Mouse (Mus musculus): ENCODE measurements around the gene Nmur1.
A peak's percentile ranks its signal among the peaks of the same experiment; 100 is the strongest.

Gene Nmur1

DNA sequence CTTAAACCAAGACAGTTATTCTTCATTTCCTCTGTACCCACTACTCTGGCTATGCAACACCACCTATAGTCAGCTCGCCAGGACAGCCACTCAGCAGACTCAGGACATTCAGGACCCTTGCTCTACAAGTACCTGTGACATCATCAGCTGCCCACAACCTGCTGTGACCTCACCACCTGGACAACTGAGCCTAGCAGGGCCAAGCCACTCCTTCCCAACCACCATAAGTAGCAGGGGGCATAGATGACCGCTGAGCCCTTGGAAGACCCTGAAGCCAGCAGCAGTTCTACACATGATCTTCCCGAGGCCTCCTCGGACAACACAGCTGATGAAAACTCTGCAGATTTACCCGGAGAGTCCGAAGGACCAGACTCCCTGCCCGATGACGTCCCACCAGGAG lies at the start of gene Nmur1, which contains the start of gene Tex44:
Gene Nmur1, minus strand, starts transcription at position 101 of the 400 bp plus-strand sequence.
Gene Tex44, plus strand, starts transcription at position 202 of the 400 bp plus-strand sequence.
- DNase-seq = no peak

DNA sequence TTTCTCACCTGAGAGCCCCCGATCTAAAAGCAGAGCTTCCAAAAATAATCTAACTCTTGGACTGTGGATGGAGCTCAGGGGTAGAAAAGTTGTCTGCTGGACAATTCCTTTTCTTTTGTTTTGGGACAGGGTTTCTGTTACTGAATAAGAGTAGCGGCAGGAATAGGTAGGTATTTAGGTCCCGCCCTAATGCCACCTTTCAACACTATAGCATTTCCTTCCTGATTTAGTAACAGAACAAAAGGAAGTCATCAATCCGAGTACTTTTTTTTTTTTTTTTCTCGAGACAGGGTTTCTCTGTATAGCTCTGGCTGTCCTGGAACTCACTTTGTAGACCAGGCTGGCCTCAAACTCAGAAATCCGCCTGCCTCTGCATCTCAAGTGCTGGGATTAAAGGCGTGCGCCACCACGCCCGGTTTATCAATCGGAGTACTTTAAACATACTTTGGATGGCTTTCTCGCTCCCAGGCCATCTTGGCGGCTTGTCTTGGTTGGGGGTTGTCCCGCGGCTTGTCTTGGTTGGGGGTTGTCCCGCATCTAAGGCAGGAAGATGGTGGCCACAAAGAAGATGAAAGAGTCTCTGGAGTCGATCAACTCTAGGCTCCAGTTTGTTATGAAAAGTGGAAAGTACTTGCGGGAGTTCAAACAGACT lies 47.2 kb upstream of the Nmur1 start:
- DNase-seq = no peak

DNA sequence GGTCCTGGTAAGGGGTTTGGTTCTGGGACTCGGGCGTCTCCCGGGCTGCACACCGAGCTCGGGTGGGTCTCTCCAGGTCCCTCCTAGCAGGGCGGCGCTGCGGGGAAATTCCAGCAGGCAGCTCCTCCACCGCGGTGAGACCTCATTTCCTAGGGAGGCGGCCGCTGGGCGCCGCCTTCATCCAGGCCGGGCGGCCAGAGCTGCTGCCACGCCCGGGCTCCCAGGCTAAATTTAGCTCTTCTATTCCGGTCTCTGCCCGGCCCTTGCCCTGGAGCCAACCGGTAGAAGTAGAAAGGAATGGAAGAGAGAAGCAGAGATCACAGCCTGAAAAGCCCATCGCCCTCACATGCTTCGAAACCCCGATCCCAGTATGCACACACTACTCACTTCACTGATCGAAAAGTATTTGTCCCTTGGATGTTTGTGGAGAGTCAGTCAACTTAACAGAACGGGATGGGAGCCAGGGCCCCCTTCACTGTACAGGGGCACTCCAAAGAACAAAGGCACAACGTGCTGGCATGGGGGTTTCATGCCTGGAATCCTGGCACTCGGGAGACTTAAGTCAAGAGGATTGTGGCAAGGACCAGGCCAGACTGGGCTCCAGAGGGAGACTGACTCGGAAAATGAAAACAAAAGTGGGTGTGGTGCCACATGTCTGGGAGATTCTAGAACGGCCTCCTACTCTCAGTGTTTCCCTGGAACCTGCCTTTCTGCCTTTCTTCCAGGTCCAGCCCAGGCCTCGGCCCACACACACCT lies 46.3 kb upstream of the Nmur1 start:
- peak; percentile 43 for DNase-seq

DNA sequence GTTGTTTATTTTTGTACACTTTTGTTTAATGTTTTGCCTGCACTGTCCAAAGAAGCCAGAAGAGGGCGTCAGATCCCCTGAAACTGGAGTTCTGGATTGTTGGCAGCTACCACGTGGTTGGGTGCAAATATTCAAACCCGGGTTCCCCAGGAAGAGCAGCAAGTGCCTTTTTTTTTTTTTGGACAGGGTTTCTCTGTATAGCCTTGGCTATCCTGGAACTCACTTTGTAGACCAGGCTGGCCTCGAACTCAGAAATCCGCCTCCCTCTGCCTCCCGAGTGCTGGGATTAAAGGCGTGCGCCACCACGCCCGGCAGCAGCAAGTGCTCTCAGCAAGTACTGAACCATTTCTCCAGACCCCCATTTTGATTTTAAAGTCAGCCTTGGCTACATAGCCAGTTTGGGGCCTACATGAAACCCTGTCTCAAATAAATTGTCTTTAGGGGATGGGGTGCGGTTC lies 45.5 kb upstream of the Nmur1 start:
- DNase-seq = peak; percentile 52

DNA sequence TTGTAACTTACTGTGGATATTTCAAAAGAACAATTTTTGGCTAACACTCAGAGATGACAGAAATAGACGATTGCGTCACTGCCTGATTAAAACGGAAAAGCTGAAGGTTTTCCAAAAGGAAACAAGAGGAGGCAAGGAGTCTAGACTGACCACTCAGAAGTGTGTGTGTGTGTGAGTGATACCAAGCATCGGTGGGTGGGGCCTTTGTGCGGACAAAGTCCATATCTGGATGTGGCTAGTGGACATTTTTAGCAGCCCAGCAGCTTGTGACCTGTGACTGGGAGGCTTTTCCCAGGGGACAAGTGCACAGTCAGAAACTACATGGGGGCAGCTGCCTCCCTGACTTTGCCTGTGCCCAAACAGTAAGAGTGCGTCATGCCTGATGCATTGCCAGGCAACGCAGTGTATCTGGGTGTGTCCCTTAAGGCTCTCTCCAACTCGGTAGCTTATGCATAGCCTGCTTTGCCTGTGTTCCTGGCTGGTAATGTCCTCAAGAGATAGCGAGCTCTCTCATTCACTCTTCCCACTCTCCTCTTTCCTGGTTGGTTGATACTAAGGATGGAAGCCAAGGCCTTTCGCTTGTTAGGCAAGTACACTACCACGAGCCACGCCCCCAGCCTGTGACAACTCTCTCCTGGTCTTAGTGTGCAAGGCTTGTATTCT lies 44.6 kb upstream of the Nmur1 start:
- DNase-seq = no peak

DNA sequence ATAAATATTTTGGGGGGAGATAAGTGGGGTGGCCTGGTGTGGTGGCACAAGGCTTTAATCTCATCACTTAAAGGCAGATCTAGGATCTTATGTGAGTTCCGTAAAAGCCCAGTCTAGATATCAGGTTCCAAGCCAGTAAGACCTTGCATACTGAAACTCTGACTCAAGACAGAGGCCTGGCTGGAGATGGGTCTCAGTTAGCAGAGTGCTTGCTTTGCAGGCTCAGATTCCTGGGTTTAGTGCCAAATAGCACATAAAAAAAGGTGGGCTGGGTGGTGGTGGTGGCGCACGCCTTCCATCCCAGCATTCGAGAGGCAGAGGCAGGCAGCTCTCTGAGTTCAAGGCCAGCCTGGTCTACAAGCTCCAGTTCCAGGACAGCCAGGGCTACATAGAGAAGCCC lies 43.8 kb upstream of the Nmur1 start:
- no peak for DNase-seq

DNA sequence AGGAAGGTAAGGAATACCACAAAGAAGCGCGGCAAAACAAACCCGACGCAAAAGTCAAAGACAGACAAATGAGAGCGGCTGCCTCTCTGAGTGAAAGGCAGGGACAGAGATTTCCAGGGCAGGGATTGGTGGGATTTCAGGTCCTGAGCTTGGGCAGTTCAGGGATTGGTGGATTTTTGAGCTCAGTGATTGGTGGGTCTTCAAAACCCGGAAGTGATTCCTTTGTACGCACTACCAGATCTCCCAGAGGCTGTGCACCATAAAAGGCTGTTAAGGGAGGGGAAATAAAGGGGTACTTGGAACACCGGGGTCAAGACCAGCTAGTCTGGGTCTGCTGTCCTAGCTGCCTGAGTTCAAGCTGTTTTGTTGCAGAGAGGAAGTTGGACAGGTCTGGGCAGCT lies 41.4 kb upstream of the Nmur1 start:
- DNase-seq = no peak

DNA sequence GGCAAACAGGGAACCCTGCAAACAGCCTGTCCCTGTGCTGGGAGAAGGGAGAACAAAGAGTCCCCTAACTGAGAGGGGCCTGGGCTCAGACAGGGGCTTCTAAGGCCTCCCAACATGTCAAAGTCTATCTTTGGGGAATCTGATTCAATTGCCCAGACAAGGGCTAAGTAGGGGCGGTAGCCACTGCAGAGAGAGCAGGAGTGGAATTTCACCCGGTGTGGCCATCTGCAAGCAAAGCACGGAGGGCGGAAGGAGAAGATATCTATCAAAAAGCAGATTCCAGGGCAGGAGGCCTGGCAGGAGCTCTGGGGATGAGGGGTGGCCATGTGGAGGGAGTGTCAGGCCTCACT lies 38.8 kb upstream of the Nmur1 start:
- DNase-seq = no peak

DNA sequence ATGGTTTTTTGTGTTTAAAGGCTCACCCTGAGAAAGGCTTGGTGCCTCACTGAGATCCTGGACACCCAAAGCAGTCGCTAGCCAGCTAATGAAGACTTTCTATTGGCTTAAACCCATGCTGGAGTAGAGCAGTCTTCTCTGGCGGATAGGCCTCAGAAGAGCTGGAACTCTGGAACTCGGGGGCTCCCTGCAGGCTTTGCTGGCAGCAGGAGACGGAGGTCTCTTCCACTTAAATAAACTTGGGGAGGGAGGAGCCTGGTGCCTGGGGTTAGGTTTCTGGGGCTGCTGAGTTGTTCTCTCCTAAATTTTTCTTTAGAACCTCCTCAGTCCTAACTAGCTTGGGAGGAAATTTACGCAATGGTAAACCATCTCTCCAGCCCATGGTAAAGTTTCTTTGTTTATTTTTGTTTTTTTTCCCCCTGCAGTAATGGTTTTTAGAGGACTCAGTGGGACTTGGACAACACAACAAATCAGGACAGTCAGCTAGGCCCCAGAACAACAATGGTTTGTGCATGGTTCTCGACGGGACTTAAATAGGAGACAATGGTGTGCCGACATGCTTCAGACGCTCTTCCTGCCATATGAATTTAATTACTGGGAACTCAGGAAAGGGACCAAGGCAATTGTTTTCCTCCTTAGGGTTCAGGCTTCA lies 38.3 kb upstream of the Nmur1 start:
- DNase-seq = no peak

DNA sequence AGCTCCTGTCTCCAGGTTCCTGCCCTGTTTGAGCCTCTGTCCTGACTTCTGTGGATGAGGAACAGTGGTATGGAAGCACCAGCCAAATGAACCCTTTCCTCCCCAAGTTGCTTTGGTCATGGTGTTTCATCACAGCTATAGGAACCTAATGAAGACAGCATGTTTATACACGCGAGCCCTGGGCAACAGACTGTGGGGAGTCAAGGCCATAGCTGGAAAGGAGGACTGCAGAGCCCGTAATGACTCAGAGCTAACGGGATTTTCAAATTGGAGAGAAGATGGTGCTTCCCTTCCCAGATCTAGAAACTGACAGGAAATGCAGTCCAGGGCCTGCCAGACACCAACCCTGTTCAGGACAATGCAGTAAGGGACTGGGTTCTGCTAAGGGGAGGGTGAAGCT lies 33.3 kb upstream of the Nmur1 start:
- no peak for DNase-seq

DNA sequence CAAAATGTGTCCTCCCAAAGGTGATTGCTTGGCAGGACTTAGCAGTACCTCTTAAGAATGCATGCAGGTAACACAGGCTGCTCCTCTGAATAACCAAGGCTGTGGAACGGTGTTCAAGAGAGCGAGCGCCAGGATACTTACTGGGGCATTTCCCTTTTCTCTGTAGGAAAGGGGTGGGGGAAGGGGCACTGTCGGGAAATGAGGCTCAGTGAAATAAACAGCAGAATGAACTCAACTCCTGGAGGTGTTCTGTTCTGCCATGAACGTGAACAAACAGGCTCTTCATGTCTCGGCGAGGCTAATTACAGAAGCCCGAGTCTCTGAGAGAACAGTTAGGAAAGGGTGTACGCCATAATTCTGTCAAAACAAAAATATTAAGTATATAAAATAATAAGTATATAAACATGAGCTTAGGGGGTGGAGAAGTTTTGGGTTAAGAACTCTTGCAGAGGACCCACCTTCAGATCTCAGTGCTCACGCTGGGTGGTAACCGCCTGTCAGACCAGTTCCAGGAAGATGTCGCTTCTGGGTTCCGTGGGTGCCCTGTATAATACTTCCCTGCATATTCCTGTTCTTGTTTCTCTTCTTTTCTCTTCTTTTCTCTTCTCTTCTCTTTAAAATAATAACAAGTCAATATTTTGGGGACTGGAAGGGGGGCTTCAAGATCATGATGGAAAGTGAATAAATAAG lies 31.0 kb upstream of the Nmur1 start:
- DNase-seq = no peak

DNA sequence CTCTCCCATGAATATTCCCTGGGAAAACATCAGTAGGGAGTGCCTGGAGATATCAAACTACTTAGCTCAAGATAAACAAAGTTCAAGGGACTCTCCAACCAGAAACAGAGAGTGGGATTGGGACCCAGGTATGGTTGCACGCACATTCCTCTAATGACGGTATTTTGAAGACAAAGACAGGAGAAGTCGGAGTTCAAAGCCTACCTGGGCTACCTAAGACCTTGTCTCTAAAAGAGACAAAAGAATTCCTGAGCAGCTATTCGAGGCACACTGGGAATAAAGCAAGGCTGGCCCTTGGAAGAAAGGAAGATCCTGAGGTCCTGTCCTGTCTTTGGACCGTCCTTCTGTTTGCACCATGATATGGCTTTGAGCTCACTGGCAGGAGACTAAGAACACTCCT lies 26.7 kb upstream of the Nmur1 start:
- no peak for DNase-seq

DNA sequence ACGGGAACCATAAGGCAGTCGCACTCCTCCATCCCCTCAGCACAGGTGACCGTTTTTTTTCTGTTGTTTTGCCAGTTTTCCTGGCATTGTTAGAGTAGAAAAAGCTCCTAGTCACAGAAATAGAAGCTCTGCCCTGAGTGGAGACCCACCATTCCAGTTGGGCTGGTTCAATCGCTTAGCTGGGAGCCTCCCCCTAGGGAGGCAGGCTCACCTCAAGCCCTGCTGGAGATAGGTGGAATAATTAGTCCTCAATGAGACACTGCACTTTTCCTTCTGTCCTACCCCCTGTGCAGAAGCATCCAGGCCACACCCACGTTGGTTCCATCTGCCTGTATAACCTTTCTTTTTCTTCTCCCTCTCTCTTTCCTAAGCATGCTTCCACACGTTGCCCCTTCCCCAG lies 23.9 kb upstream of the Nmur1 start:
- DNase-seq = no peak

DNA sequence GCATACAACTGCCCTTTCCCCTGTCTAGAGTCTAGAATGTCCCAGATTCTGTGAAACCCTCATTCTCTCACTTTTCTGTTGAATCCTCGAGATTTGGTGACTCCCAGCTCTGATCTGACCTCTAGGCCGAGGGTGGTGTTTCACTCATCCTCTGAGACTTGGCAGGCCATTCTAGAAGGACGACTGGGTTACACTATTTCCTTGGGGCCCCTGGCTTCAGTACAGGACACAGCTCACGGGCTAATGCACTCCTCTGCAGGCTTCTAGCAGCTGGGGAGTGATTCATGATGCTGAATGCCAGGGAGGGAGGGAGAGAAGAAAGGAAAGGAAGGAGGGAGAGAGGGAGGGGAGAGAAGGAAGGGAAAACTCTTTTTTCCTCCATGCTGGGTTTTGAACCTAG lies 22.2 kb upstream of the Nmur1 start:
- DNase-seq = no peak

DNA sequence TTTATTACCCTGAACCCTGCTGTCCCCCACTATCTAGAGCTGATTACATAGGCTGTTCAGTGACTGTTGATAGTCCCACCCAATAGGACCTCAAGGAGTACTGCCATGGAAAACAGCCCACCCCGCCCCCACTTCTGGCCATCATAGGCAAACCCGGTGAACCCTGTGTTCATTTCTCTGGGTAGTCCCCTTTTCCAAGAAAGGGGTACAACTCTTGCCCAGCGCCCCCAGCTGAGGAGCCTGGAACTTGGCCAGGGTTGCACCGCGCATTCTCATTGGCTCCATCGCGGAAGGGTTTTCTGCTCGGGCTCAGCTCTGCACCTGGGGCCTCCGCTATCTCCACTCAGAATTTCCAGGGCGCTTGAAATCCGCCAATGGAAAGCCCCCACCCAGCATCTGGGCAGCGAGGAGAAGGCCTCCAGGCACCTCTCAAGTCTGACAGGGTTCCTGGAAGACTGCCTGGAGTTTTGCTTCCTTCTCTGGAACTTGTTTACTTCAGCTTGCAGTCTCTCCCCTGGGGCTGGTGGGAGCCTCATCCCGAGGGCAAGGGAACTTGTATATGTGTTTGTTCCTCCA lies 21.7 kb upstream of the Nmur1 start:
- no peak for DNase-seq

DNA sequence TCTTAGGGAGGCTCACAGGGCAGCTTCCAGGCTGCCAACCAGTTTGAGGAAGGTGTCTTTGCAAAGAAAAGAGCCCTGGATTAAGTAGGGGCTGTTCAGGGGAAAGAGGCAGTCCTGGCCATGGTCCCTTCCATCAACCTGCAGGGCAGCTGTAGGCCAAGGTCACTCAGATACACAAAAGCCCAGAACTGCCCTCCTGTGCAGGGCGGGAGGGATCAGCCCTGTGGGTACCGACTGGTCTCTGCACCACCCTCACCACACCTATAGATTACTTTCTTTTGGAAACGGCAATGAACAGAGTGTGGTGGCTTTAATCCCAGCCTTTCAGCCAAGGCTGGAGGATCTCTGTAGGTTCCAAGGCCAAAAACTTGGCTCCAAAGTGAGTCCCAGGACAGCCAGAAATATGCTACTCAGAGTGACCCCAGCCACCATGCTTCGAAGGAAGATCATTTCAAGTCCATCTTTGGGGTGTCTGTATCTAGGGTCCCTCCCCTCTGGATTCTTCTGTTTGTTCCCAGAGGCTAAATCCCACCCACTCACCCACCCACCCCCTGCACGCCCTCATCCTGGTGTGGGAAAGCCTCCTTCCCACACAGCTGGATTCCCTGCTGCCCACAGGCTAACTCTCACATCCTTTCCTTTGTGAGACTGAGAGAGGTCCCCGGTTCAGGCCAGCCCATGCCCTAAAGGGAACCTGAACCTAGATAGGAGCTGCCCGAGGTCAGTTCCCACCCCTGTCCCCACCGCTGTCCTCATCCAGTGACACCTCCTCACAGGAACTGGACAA lies 17.6 kb upstream of the Nmur1 start:
- no peak for DNase-seq

DNA sequence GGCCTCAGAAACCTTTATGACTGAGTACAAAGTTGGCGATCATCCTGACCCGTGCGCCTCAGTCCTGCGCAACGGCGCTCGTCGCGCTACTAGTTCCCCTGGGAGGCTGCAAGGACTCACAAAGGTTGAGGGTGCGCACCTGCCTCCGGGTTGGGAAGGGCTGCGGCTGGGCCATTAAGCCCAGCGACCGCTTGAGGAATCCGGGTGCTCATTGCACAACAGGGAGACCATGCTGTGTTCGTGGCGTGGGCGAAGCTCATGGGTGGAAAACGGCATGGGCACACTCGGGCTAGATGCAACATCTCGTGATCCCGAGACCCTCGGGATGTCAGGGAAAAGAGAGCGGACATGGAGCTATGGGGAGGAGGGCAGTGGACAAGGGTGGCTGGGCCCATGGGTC lies 16.8 kb upstream of the Nmur1 start:
- DNase-seq = no peak

DNA sequence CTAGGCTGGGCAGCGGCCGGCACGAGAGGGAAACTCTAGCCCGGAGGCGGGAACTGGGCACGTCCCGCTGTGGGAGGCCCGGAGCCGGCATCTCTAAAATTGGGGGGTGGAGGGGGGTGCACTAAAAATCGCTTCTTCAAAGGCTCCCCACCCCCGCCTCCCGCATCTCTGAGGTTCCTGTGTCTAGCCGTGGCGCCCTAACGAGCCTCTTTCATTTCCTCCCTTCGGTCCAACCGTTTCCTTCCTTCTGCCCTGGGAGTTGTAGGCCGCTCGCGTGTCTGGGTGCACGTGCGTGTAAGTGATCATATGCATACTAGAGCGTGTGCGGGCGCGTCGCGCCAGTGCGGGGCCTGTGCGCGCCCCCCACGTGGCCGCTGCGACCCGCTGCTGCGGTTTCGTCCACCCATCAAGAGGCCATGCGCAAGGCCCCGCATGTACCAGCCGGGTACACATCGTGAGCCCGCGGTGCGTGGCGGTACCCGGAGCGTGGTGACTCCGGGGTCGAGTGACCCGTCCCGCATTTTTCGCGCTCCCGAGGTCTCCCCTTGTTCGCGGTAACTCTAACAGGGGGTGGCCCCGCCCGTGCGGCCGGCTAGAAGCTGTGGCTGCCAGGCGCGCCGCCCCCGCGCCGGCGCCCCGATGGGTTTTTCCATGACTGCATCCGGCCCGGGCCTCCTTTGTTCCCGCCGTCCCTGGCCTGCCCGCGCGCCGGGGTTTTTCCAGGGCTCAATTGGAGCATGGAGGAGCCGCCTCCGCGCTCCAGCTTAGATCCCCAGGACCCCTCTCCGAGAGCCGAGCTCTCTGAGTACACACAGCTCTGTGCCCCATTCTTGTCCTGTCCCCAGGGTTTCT lies 16.2 kb upstream of the Nmur1 start:
- peak; percentile 91 for DNase-seq

DNA sequence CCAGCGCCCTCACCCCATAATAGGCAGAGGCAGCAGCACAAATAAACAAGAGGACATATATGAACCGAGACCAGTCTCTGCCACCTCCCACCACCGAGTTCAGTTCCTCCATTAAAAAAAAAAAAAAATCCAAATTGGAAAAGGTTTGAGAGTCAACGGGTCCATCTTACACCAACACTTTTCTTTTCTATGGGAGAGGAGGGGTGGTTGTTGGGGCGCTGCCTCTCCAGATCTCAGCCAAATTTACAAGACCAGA lies 15.6 kb upstream of the Nmur1 start:
- no peak for DNase-seq

DNA sequence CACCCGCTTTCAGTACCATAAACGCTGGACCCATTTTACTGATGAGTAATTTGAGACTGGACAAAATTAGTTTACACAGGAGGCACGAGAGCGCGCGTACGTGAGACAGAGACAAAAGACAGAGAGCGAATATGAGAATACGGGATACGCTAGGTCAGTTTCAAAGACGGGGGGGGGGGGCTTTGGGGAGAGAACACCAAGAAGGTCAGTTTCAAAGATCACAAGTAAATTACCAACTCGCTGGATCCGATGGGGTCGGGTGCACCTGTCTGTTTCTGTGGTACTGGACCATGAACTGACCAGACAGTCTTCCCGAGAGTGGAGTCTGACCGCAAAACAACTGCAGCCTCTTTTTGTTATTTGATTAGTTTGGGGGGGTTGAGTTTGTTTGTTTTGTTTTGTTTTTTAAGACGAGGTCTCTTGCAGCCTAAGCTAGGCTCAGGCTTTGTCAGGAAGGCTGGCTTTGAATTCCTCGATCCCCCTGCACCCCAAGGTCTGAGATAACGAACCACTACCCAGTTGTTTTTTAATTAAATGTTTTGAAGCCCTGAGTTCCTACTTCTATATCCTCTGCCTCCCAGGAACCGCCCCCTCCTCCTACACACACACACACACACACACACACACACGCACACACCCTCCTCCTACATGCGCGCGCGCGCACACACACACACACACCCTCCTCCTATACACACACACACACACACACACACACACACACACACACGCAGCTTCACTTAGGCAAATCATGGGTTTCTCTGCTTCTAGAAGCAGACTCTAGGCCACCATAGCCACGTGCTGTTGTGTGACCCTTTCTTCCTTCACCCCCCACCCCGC lies 15.1 kb upstream of the Nmur1 start:
- peak; percentile 82 for DNase-seq
